Mouse (Mus musculus): ENCODE data around the gene Inhbb.

The Inhbb gene

GRCm38 (mm10) chr1:119367546-119367945 lies 54.5 kb downstream of the Inhbb start:
- no peak for DNase-seq

- no peak for DNase-seq
These were observed 55.7 kb downstream of the Inhbb start for GRCm38 (mm10) chr1:119366315-119366714.

All from thymus, postnatal 4 days (tissue).